Comparison of ENCODE assay signal across 10 mouse cellular contexts in the genomic region with DNA sequence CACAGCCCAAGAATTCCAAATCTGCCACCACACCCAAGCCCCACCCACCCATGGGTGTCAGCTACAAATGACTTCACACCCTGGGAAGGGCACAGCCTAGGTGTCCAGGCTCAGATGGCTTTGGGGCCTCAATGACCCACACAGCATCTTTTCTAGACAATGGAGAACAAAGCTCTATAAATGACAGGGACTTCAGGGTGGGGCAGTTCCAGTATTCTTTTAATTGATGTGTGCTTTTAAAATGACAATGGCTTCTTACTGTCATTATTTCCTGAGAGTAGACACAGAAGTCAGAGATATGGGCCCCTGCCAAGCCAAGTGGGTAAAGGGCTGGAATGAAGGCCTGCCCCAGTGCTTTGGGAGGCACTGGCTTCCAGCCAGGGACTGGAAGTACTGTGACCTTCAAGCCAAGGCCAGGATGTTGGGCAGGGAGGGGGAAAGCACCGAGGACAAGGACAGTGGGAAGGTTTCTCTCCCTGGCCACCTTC. TPM values are rescaled to one million over a fixed set of nuclear protein-coding genes. Genes with fewer than 3 reads are reported as not detected.
A peak's percentile ranks its signal among the peaks of the same experiment; 100 is the strongest.
DNase-seq lines count a peak whose midpoint lies in the region; ATAC-seq and TF ChIP-seq lines count a peak whose summit lies in the region.
"Had no signal": no experiment of that assay in that cellular context is flagged by ENCODE, and none has a peak within 500 bp of the region (broad histone marks: within the 10 kb centered on the region; RNA-seq: fewer than 3 reads in every experiment).

No protein-coding gene starts in this region.

- no peaks in the 10 kb centered on the region for H3K79me2 ChIP-seq in heart, adult 2 months (replicated peaks; ENCODE audit: control insufficient read depth, insufficient read depth, low read length)

- TF ChIP-seq CTCF in heart, adult 2 months (IDR thresholded peaks at IDR 0.05) = no peak

- no peak overlapping the region for H3K4me2 ChIP-seq in kidney, embryonic 14.5 days (replicated peaks; ENCODE audit: low read depth, low read length)
- H3K4me2 ChIP-seq: liver, embryonic 15.5 days had no signal

- H3K4me1 ChIP-seq in kidney, embryonic 14.5 days (ENCODE audit: control insufficient read depth, insufficient read depth, low read length) = no peaks in the 10 kb centered on the region
- H3K4me1 ChIP-seq in heart, adult 2 months (ENCODE audit: control insufficient read depth, insufficient read depth, low read length) = peaks cover 5% of the 10 kb centered on the region
- H3K4me1 ChIP-seq: liver, embryonic 15.5 days had no signal

- no peak for ATAC-seq in kidney, embryonic 14.5 days (ENCODE audit: low FRiP score, low TSS enrichment)

- no peaks in the 10 kb centered on the region for H3K9me3 ChIP-seq in kidney, embryonic 14.5 days (ENCODE audit: control insufficient read depth, low read length)
- H3K9me3 ChIP-seq: liver, embryonic 15.5 days had no signal

- intact Hi-C loops in heart, adult 2 months (cut with DNase I) = no loop called here
- intact Hi-C loops in left cerebral cortex, postnatal 14 days (cut with DNase I) = no loop called here

- no peaks in the 10 kb centered on the region for H3K36me3 ChIP-seq in kidney, embryonic 14.5 days (ENCODE audit: control insufficient read depth, insufficient read depth, low read length)
- H3K36me3 ChIP-seq in heart, adult 2 months (ENCODE audit: control insufficient read depth, insufficient read depth, low read length) = no peaks in the 10 kb centered on the region
- H3K36me3 ChIP-seq: liver, embryonic 15.5 days had no signal

- no peak for TF ChIP-seq POLR2A in heart, adult 2 months (IDR thresholded peaks at IDR 0.05; ENCODE audit: insufficient read depth, low read depth, low read length)

- 76% methylated on average over 1 of the region's 1 CpGs for WGBS in kidney, embryonic 14.5 days
- whole genome bisulfite sequencing in heart, adult 2 months = 18% methylated on average over 1 of the region's 1 CpGs

- H3K27ac ChIP-seq in kidney, embryonic 14.5 days (ENCODE audit: low read depth, low read length) = no peak overlapping the region
- peak overlapping the region; percentile 59 for H3K27ac ChIP-seq in heart, adult 2 months
- H3K27ac ChIP-seq: liver, embryonic 15.5 days had no signal

- peak; percentile 70; the same call in 1 of the 2 replicates for TF ChIP-seq EP300 in heart, adult 2 months (IDR thresholded peaks at IDR 0.05; ENCODE audit: insufficient read depth, low read depth, low read length)

- no peaks in the 10 kb centered on the region; the same call in 1 of the 2 replicates for H3K27me3 ChIP-seq in kidney, embryonic 14.5 days (ENCODE audit: control insufficient read depth, insufficient read depth, low read length)
- H3K27me3 ChIP-seq in heart, adult 2 months (ENCODE audit: control insufficient read depth, insufficient read depth, low read length) = no peaks in the 10 kb centered on the region
- H3K27me3 ChIP-seq: liver, embryonic 15.5 days had no signal

- no peak overlapping the region for H3K9ac ChIP-seq in kidney, embryonic 14.5 days (ENCODE audit: low read depth, low read length)
- no peak overlapping the region for H3K9ac ChIP-seq in heart, adult 2 months (ENCODE audit: low read depth, low read length)
- H3K9ac ChIP-seq: liver, embryonic 15.5 days had no signal

- H3K4me3 ChIP-seq in kidney, embryonic 14.5 days (ENCODE audit: low read length) = no peak overlapping the region
- H3K4me3 ChIP-seq in heart, adult 2 months = no peak overlapping the region
- H3K4me3 ChIP-seq: liver, embryonic 15.5 days had no signal

- DNase-seq in kidney, adult 11 months = peak; percentile 74
- peak; percentile 69 to 80 for DNase-seq in heart, adult 2 months
- peak; percentile 78 for DNase-seq in kidney, adult 9 months
- DNase-seq in lung, postnatal 4 days = peak; percentile 74 to 87
- DNase-seq in layer of hippocampus, adult 18-20 months (ENCODE audit: low spot score in 2 of 2) = no peak
- no peak for DNase-seq in left cerebral cortex, postnatal 14 days (ENCODE audit: low spot score in 2 of 2)
- DNase-seq in cerebellum, postnatal 14 days = no peak
- DNase-seq: cerebellum, adult 11-12 months had no signal

RNA-seq across cellular contexts. Expression of a gene that starts 20.5 kb away (rescaled TPM):
- polyA plus RNA-seq in kidney, embryonic 14.5 days (2014; fragmentation: Nextera tagmentation; extraction: Ambion mirVana) = 0.42 and 1.8 TPM in 2 replicates
- 10 to 100 TPM; 16.7 to 22.8 TPM for total RNA-seq in heart, adult 2 months (2021)
- 6.4 and 7.1 TPM in 2 replicates for polyA plus RNA-seq in heart, adult 2 months (2012; rRNA removed)
- total RNA-seq in layer of hippocampus, adult 18-20 months (2021) = 10 to 100 TPM; 10.4 to 10.6 TPM
- total RNA-seq in left cerebral cortex, postnatal 14 days (2021) = 10 to 100 TPM; 14.2 to 18.0 TPM

Comparison
In these comparisons a context has a peak if more than half of its experiments do, and no peak if none do; other contexts are left out.
1. DNase-seq: peak in kidney, adult 11 months (single experiment), heart, adult 2 months (2 of 2), kidney, adult 9 months (single experiment) and lung, postnatal 4 days (2 of 2); none in layer of hippocampus, adult 18-20 months (0 of 2), left cerebral cortex, postnatal 14 days (0 of 2) and cerebellum, postnatal 14 days (0 of 2).